ENCODE assay signal across 39 mouse cellular contexts in genomic region chr2:93944855-93945254, GRCm38 (mm10). TPM values are rescaled to one million over a fixed set of nuclear protein-coding genes. Genes with fewer than 3 reads are reported as not detected.
"Had no signal": no experiment of that assay in that cellular context is flagged by ENCODE, and none has a peak within 500 bp of the region (broad histone marks: within the 10 kb centered on the region; RNA-seq: fewer than 3 reads in every experiment).

No protein-coding gene starts in this region.

- H3K4me1 ChIP-seq: limb, embryonic 10.5 days; limb, embryonic 12.5 days; limb, embryonic 15.5 days; liver, embryonic 12.5 days; liver, embryonic 13.5 days; liver, embryonic 15.5 days; midbrain, embryonic 10.5 days; midbrain, embryonic 12.5 days; midbrain, embryonic 13.5 days; midbrain, embryonic 15.5 days; neural tube, embryonic 12.5 days had no signal

- ATAC-seq: liver, embryonic 12.5 days; liver, postnatal 0 days; lung, postnatal 0 days; midbrain, embryonic 13.5 days; midbrain, embryonic 15.5 days; midbrain, embryonic 16.5 days had no signal

- H3K9ac ChIP-seq: limb, embryonic 12.5 days; limb, embryonic 13.5 days; limb, embryonic 15.5 days; liver, embryonic 12.5 days; liver, embryonic 13.5 days; liver, embryonic 14.5 days; liver, embryonic 15.5 days; liver, postnatal 0 days; lung, embryonic 14.5 days; lung, embryonic 15.5 days; midbrain, embryonic 12.5 days; midbrain, embryonic 13.5 days; midbrain, embryonic 15.5 days; neural tube, embryonic 12.5 days; neural tube, embryonic 13.5 days had no signal

- H3K27ac ChIP-seq: limb, embryonic 10.5 days; limb, embryonic 12.5 days; limb, embryonic 13.5 days; limb, embryonic 15.5 days; liver, embryonic 12.5 days; liver, embryonic 13.5 days; liver, embryonic 14.5 days; liver, embryonic 15.5 days; lung, embryonic 15.5 days; macrophage; midbrain, embryonic 10.5 days; midbrain, embryonic 12.5 days; midbrain, embryonic 13.5 days; midbrain, embryonic 15.5 days; neural tube, embryonic 12.5 days; neural tube, embryonic 13.5 days had no signal

- DNase-seq: left cerebral cortex, postnatal 4 days; liver; liver, embryonic 13.5 days; liver, postnatal 0 days; lung, adult 18-20 months; lung, adult 2 months; lung, embryonic 14.5 days; lung, postnatal 10 days; lung, postnatal 14 days; lung, postnatal 36 days; lung, postnatal 4 days; midbrain, embryonic 14.5 days had no signal

- H3K9me3 ChIP-seq: limb, embryonic 10.5 days; limb, embryonic 15.5 days; liver, embryonic 12.5 days; liver, embryonic 13.5 days; liver, embryonic 15.5 days; lung, embryonic 15.5 days; midbrain, embryonic 10.5 days; midbrain, embryonic 15.5 days; neural tube, embryonic 12.5 days had no signal

- H3K36me3 ChIP-seq: limb, embryonic 10.5 days; limb, embryonic 12.5 days; limb, embryonic 13.5 days; limb, embryonic 15.5 days; liver, embryonic 12.5 days; liver, embryonic 13.5 days; liver, embryonic 15.5 days; lung, embryonic 15.5 days; midbrain, embryonic 10.5 days; midbrain, embryonic 12.5 days; midbrain, embryonic 13.5 days; midbrain, embryonic 15.5 days; neural tube, embryonic 12.5 days; neural tube, embryonic 13.5 days had no signal

- H3K4me2 ChIP-seq: limb, embryonic 12.5 days; limb, embryonic 13.5 days; limb, embryonic 15.5 days; liver, embryonic 11.5 days; liver, embryonic 12.5 days; liver, embryonic 13.5 days; liver, embryonic 15.5 days; lung, embryonic 14.5 days; lung, embryonic 15.5 days; midbrain, embryonic 11.5 days; midbrain, embryonic 12.5 days; midbrain, embryonic 13.5 days; midbrain, embryonic 15.5 days; neural tube, embryonic 12.5 days; neural tube, embryonic 13.5 days had no signal

- H3K27me3 ChIP-seq: limb, embryonic 13.5 days; liver, embryonic 13.5 days; lung, embryonic 15.5 days; midbrain, embryonic 12.5 days; midbrain, embryonic 13.5 days; midbrain, embryonic 15.5 days; neural tube, embryonic 12.5 days; neural tube, embryonic 13.5 days had no signal

- H3K4me3 ChIP-seq: limb, embryonic 10.5 days; limb, embryonic 12.5 days; limb, embryonic 13.5 days; limb, embryonic 15.5 days; liver, embryonic 12.5 days; liver, embryonic 13.5 days; liver, embryonic 15.5 days; lung, embryonic 15.5 days; megakaryocyte, embryonic 14.5 days; midbrain, embryonic 10.5 days; midbrain, embryonic 12.5 days; midbrain, embryonic 13.5 days; midbrain, embryonic 15.5 days; myocyte; neural tube, embryonic 12.5 days; neural tube, embryonic 13.5 days had no signal

RNA-seq across cellular contexts. Expression of gene Gm13889, which starts 12.1 kb away (rescaled TPM):
- polyA plus RNA-seq: macrophage had no signal

RNA-seq across cellular contexts. Expression of gene Gm27027, which starts 51.3 kb away (rescaled TPM):
- polyA plus RNA-seq: limb, embryonic 10.5 days; limb, embryonic 11.5 days; limb, embryonic 12.5 days; limb, embryonic 13.5 days; limb, embryonic 15.5 days; liver, adult 2 months; liver, embryonic 11.5 days; liver, embryonic 12.5 days; liver, embryonic 13.5 days; liver, embryonic 14.5 days; liver, embryonic 15.5 days; liver, embryonic 16.5 days; liver, postnatal 0 days; lung, adult 2 months; lung, embryonic 14.5 days; lung, embryonic 15.5 days; lung, embryonic 16.5 days; lung, postnatal 0 days; macrophage; midbrain, embryonic 10.5 days; midbrain, embryonic 11.5 days; midbrain, embryonic 12.5 days; midbrain, embryonic 13.5 days; midbrain, embryonic 14.5 days; midbrain, embryonic 15.5 days; midbrain, embryonic 16.5 days; midbrain, postnatal 0 days; myocyte; neural tube, embryonic 11.5 days; neural tube, embryonic 12.5 days; neural tube, embryonic 13.5 days had no signal
